Mouse (Mus musculus) heart, adult 2 months (tissue): ENCODE data around the gene Tspan5. TPM values are rescaled to one million over a fixed set of nuclear protein-coding genes. Genes with fewer than 3 reads are reported as not detected.

Experiments
- DNase-seq, 2 experiments: peaks; one replicate each; pipeline ENCODE4 v3.0.0; 2021
- H3K27ac ChIP-seq: fragments of 200-600 bp; 2 replicates; pipeline ENCODE4 v1.8.1; 2022
- H3K27me3 ChIP-seq: fragments of 200-500 bp; 2 replicates; pipeline ENCODE4 v1.6.1; 2012; ENCODE audit warnings: mild to moderate bottlenecking, low read length, inconsistent platforms, mixed read lengths; ENCODE audit not compliant: control insufficient read depth, insufficient read depth
- H3K36me3 ChIP-seq: fragments of 200-500 bp; 2 replicates; pipeline ENCODE4 v1.6.1; 2012; ENCODE audit warnings: low read length, inconsistent platforms; ENCODE audit not compliant: control insufficient read depth, insufficient read depth
- H3K4me1 ChIP-seq: fragments of 200-500 bp; 2 replicates; pipeline ENCODE4 v1.6.1; 2011; ENCODE audit warnings: low read length; ENCODE audit not compliant: control insufficient read depth, insufficient read depth
- H3K4me3 ChIP-seq: fragments of 200-600 bp; 2 replicates; pipeline ENCODE4 v1.8.1; 2022
- H3K79me2 ChIP-seq: fragments of 200-500 bp; replicated peaks from 2 replicates; pipeline ENCODE4 v1.6.1; 2012; ENCODE audit warnings: mild to moderate bottlenecking, inconsistent platforms, low read length, moderate library complexity, mixed read lengths; ENCODE audit not compliant: control insufficient read depth, insufficient read depth
- H3K9ac ChIP-seq: fragments of 200-500 bp; 2 replicates; pipeline ENCODE4 v1.6.1; 2012; ENCODE audit warnings: low read depth, mild to moderate bottlenecking, control low read depth, inconsistent platforms, low read length, mixed read lengths
- CTCF ChIP-seq: fragments of 200-600 bp; IDR thresholded peaks from 2 replicates; pipeline ENCODE4 v1.8.1; 2022; ENCODE audit warnings: antibody characterized with exemption, mild to moderate bottlenecking, moderate library complexity
- EP300 ChIP-seq: fragments of 200-500 bp; IDR thresholded peaks from 2 replicates; pipeline ENCODE4 v1.6.1; 2011; ENCODE audit warnings: low read depth, low read length, control low read depth; ENCODE audit not compliant: insufficient read depth
- POLR2A ChIP-seq: fragments of 200-500 bp; IDR thresholded peaks from 2 replicates; pipeline ENCODE4 v1.6.1; 2011; ENCODE audit warnings: mild to moderate bottlenecking, low read depth, low read length, control low read depth; ENCODE audit not compliant: insufficient read depth
- WGBS: fragments of 180-500 bp; shearing (Covaris S2); methylation state at CpG from one replicate; pipeline ENCODE4 v1.1.7; 2018; 5-methylcytosine and 5-hydroxymethylcytosine counted together
- intact Hi-C: fragments of 180-260 bp; cut with DNase I; formaldehyde crosslinking; loops from one replicate; pipeline ENCODE4 v1.15.1; 2025
- polyA plus RNA-seq: library from polyadenylated mRNA; depleted of rRNA; stranded (reverse); fragments of >200 nt; gene quantifications from 2 replicates; pipeline ENCODE4 v1.2.3, GENCODE M21; 2012
- total RNA-seq, 2 experiments: library from RNA; stranded (reverse); gene quantifications; 2 replicates each; pipeline ENCODE4 v1.2.3; 2021

Tspan5 gene
- total and polyA plus RNA-seq, 3 experiments = 4.9 to 6.9 (median 5.3) TPM

DNA sequence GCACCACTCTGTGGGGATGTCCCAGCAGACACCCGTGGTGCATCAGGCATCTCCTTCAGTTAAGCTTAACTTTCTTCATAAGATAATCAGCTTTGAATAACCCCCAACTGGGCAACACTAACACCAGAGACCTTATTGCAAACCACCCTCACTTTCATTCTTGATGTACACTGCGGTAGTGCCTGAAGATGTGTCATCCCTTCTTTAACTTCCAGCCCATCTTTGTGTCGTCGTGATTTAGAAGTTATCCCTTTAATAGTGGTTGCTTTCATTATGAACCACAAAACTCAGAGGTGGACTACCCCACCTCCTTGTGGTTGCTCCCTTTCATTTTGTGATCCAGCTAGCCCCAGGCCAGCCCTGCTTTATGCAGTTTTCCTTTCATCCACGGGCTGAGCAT, 99.3 kb downstream of the Tspan5 start:
- Histone ChIP-seq H3K27me3 (no peaks in the 10 kb centered on the region), H3K27ac (no peak overlapping the region), H3K4me3 (no peak overlapping the region), H3K36me3 (no peaks in the 10 kb centered on the region), H3K4me1 (no peaks in the 10 kb centered on the region), H3K9ac (no peak overlapping the region), H3K79me2 (no peaks in the 10 kb centered on the region)
- WGBS = 82% methylated on average over 5 of the region's 5 CpGs
- DNase-seq = no peak
- intact Hi-C loops = no loop called here
- TF ChIP-seq CTCF = no peak
- TF ChIP-seq POLR2A = no peak
- no peak for TF ChIP-seq EP300

- Histone ChIP-seq H3K9ac (no peak overlapping the region), H3K27me3 (no peaks in the 10 kb centered on the region), H3K4me1 (no peaks in the 10 kb centered on the region), H3K79me2 (no peaks in the 10 kb centered on the region), H3K36me3 (no peaks in the 10 kb centered on the region), H3K27ac (no peak overlapping the region), H3K4me3 (no peak overlapping the region)
- TF ChIP-seq EP300 (no peak), CTCF (no peak), POLR2A (no peak)
- WGBS = 81% methylated on average over 2 of the region's 2 CpGs
- DNase-seq = no peak
- intact Hi-C loops = no loop called here
These were observed 101.2 kb downstream of the Tspan5 start for GRCm38 (mm10) chr3:138843180-138843579.

DNA sequence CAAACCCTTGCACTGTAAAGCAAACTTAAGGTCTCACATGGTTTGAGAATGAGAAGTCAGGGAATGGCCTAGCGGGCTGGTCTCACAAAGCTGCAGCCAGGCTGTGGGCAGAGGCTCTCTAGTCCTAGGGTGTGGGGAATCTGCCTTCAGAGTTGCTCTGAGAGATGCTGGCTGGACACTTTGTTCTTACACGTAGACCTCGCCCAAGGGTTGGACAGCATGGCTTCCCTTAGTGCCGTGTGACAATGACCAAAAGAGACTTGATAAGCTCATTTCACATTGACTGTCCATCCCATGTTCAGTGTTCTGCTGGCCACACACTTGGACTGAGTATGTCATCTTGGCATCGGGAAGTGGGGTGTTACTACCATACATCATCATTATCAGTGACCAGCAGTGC, 101.6 kb downstream of the Tspan5 start:
- H3K36me3 ChIP-seq = no peaks in the 10 kb centered on the region
- 90% methylated on average over 5 of the region's 5 CpGs for WGBS
- DNase-seq = no peak
- no peak overlapping the region for H3K9ac ChIP-seq
- no peaks in the 10 kb centered on the region for H3K4me1 ChIP-seq
- no peak overlapping the region for H3K4me3 ChIP-seq
- H3K79me2 ChIP-seq = no peaks in the 10 kb centered on the region
- intact Hi-C loops = no loop called here
- H3K27ac ChIP-seq = no peak overlapping the region
- TF ChIP-seq EP300 (no peak), POLR2A (no peak), CTCF (no peak)
- no peaks in the 10 kb centered on the region for H3K27me3 ChIP-seq

- Histone ChIP-seq H3K36me3 (no peaks in the 10 kb centered on the region), H3K9ac (no peak overlapping the region), H3K4me3 (no peak overlapping the region), H3K79me2 (no peaks in the 10 kb centered on the region), H3K27me3 (no peaks in the 10 kb centered on the region), H3K27ac (no peak overlapping the region), H3K4me1 (no peaks in the 10 kb centered on the region)
- DNase-seq = no peak
- intact Hi-C loops = no loop called here
- WGBS = 100% methylated on average over 1 of the region's 1 CpGs
- no peak for TF ChIP-seq EP300
- no peak for TF ChIP-seq CTCF
- TF ChIP-seq POLR2A = no peak
These were observed 103.8 kb downstream of the Tspan5 start for GRCm38 (mm10) chr3:138845820-138846219.

GRCm38 (mm10) chr3:138847809-138848208, 105.8 kb downstream of the Tspan5 start:
- no peaks in the 10 kb centered on the region for H3K27me3 ChIP-seq
- DNase-seq = no peak
- intact Hi-C loops = no loop called here

GRCm38 (mm10) chr3:138849755-138850301, 107.8 kb downstream of the Tspan5 start:
- TF ChIP-seq CTCF (no peak), POLR2A (no peak), EP300 (no peak)
- intact Hi-C loops = no loop called here
- no peaks in the 10 kb centered on the region for H3K36me3 ChIP-seq
- WGBS = 87% methylated on average over 11 of the region's 11 CpGs
- H3K4me3 ChIP-seq = no peak overlapping the region
- H3K4me1 ChIP-seq = no peaks in the 10 kb centered on the region
- no peak overlapping the region for H3K27ac ChIP-seq
- DNase-seq = no peak
- no peaks in the 10 kb centered on the region for H3K27me3 ChIP-seq
- no peak overlapping the region for H3K9ac ChIP-seq
- no peaks in the 10 kb centered on the region for H3K79me2 ChIP-seq

More at GRCm38 (mm10) chr3:138847809-138848208, 105.8 kb downstream of the Tspan5 start:
- 72% methylated on average over 3 of the region's 3 CpGs for WGBS
- no peak overlapping the region for H3K4me3 ChIP-seq
- H3K4me1 ChIP-seq = no peaks in the 10 kb centered on the region
- H3K79me2 ChIP-seq = no peaks in the 10 kb centered on the region
- no peak overlapping the region for H3K9ac ChIP-seq
- no peak overlapping the region for H3K27ac ChIP-seq
- no peak for TF ChIP-seq EP300
- TF ChIP-seq CTCF = no peak
- TF ChIP-seq POLR2A = no peak
- H3K36me3 ChIP-seq = no peaks in the 10 kb centered on the region
